Mouse (Mus musculus): ENCODE results near the gene Gm20767.
"Not testable (repeated sequence)": the region's sequence is repeated elsewhere in the genome, so short reads cannot be mapped to it uniquely, and the experiment has no call there.

Gm20767 gene

GRCm38 (mm10) chr13:120139946-120140345 is at the start of gene Gm20767:
Gene Gm20767 (plus strand): TSS chr13:120140246.
- DNase-seq = not testable (repeated sequence)

DNA sequence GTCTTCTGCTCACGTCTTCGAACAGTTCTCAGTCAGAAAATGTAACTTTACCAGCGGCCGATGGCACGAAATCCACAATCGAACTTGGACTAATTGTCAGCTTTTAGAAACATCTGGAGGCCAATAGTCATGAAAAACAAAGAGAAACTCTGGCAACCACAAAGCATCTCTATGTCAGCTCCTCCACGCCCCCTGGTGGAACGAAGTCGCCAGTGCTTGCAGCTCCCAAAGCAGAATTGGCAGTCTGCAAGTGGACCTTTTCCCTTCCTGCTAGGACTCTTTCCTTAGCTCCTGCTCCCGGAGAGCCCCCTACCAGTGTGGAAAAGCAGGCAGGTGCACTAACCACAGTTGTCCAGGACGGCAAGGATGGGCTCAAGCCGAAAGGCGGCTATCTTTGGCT is 47.1 kb upstream of the Gm20767 start:
- DNase-seq = not testable (repeated sequence)

DNA sequence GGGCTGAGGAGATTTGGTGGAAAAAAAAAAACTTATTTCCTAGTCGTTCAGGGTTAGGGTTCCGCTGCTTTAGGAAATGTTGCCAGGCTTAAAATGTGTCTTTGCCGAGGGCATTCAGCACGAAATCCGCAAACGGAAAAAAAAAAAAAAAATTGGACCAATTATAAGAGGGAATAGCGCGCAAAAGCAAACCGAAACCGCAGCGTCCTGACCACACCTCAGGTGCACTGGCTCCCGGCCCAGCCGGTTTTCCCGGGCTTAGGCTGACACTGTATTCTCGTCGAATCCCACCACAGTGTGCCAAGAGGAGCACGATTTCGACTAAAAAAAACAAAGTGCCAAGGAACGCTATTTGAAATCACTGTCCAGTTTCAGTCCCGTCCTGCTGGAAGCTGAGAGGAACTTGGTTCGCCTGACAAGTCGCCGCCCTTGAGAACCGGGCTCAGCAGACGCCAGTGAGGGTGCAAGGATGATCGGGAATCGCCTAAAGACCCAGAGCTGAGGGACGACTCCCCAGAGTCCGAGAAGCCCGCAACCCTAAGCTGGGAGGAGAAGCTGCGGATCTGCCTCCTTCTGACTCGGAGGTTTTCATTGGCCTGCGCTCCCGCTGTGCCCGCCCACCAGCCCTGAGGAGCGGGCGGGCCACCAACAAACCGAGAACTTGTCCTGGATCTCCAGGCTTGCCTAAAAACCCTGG is 43.7 kb upstream of the Gm20767 start:
- not testable (repeated sequence) for DNase-seq

DNA sequence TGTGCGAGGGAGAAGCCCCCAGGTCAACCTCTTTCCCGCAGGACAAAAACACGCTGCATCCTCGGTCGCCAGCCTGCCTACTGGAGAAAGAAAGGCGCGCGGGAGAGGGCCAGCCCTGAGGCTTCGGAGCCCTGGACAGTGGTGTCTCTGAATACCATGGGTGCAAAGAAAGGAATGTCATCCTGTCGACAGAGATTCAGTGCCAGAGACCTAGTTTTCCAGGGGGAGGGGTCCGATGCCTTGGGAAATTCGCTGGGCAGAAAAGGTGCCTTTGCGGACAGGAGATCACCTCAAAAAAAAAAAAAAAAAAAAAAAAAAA is 43.1 kb upstream of the Gm20767 start:
- DNase-seq = not testable (repeated sequence)

DNA sequence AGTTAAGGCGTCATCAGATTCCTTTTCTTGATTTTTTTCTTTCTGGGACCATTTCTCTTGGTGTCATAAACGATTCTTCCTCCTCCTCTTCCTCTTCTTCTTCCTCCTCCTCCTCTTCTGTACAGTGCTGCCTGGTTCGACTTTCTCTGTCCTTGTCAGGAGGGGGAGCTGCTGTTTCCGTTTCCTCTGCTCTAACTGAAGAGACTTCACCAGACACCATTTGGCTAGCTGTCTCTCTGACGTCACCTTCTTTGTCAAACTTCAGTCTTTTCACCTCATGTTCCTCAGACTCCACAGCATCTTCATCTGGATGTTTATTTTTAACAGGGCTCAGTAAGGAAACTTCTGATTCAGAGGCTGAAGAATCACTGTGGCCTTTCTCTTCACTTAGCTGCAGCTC is 40.7 kb upstream of the Gm20767 start:
- DNase-seq = not testable (repeated sequence)

GRCm38 (mm10) chr13:120106504-120106903 is 33.5 kb upstream of the Gm20767 start:
- DNase-seq = not testable (repeated sequence)

DNA sequence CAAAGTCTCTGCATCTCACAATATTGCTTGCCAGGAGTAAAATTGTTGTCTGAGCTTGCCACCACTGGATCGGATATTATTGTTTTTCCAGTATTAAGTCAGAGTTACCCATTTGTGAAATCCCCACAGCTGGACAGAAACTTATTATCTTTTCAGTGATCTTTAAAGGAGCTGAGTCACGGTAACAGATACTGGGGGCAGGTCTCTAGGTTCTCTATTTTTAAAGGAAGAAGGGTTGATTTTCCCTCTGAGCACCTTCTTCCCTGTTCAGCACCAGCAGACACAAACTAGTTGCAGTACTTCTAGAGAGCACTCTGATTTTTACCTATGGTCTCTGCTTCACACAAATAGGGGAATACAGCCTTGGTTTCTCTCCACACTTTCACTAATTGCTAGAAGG is 33.0 kb upstream of the Gm20767 start:
- DNase-seq = not testable (repeated sequence)

DNA sequence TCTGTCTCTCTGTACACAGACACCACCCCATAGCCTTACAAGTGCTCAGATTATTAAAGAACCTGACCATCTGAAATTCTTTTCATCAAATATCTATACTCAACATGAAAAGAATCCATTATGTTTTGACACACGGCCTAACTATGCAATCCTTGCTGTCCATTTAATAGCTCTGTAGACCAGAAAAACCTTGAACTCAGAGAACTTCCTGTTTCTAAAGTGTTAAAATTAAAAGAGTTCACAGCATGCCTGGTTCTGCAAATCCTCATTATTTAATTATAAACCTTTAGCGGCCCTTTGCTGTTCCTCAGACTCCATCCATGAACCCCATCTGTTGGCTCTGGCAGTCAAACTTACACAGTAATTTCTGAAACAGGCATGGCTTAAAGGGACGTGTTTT is 2.3 kb downstream of the Gm20767 start:
- DNase-seq = not testable (repeated sequence)

DNA sequence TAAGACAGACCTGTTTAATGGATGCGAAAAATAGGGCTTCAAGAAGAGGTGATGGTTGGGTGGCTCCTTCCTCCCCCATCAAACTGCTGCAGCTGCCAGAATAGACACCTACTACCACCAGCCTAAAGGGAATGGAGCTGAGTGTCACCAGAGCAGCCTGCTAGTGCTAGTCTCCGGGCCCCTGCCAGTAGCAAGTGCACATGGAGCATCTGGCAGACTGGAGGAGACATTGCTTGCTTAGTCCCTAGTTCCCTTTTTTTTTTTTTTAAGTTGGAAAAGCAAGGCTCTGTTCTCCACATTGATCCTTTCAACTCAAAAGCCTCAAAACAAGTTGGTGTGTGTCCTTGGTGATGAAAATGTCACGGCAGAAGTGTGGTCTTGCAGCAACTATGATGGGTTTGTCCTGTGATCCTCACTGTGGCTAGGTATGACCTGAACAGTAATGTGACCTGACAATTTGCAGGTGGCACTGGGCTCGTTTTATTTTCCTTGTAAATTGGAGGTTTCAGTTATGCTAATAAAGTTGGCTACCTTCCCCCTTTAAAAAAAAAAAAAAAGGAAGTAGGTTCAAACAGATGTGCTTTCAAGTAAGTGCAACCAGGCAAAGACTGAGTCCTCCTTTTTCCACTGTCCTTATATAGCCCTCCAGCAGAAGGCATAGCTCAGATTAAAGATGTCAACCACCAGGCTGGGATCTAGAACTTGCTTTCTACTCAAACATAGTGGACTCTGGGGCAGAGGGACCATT is 9.8 kb downstream of the Gm20767 start:
- DNase-seq = not testable (repeated sequence)

DNA sequence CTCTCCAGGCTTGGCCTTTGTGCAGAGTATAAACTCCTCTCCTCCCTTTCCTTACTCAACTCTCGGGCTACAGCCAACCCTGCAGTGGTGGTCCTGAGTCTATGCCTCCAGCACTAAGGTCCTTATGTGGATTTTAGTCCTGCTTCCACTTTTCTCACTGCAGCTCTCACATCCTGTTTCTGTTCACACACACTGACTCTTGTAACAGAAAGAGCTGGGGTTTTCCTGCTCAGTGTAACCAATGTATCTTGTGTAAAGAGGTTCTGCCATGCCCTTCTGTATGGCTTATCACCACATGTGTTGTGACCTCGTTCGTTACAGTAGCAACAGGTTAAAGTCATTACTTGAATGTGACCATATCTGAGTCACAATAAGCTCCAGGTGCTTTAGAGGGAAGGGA is 10.5 kb downstream of the Gm20767 start:
- not testable (repeated sequence) for DNase-seq

- not testable (repeated sequence) for DNase-seq
These were observed 28.3 kb downstream of the Gm20767 start for GRCm38 (mm10) chr13:120168301-120168700.

DNA sequence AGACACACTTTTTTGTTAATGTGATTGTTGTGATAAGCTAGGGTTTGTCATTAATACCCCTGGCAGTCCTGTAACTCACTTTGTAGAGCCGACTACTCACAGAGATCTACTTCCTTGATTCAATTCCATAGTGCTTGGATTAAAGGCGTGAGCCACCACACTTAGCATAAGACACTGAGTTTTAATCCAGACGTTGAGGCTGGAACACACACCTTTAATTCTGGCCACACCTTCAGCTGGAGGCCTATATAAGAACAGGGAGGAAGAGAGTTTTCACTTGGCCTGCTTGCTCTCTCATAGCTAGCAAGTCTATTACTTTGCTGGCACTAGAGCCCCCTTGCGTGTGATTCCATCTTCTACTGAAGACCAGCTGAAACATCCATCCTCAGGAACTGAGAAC is 32.1 kb downstream of the Gm20767 start, which contains the start of gene Gm21818:
Gm21818 (plus strand) TSS at position 301 of the 400 bp plus-strand sequence.
- not testable (repeated sequence) for DNase-seq

DNA sequence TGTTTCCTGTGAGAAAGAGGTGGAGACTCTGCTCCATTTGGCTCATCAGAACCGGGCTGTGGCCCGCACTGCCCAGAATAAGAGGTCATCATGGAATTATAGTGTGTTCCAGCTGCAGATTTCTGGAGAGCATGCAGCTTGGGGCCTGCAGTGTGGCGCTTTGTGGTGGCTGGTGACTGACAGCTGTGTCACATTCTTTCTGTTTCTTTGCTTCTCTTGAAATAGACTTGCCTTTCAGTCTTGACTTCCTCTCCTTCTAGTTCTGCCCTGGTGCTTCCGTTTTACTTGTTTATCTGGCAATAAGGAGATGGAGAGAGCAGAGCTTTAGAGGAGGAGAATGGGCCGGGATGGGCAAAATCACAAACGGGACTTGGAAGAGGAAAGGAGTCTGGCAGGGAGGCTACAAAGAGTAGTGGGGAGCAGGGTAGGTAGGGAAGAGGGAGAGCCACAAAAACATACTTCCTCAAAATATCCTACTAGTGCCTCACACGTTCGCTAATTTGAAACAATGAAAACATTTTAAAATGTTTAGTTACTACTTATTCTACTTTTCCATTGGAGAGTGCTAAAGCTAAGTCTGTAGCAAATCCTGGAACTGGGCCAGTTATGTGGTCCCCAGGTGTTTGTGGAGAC is 56.3 kb downstream of the Gm20767 start:
- DNase-seq = not testable (repeated sequence)
